Mouse (Mus musculus): ENCODE measurements around the gene Fam102a. TPM values are rescaled to one million over a fixed set of nuclear protein-coding genes. Genes with fewer than 3 reads are reported as not detected.

Gene Fam102a
- polyA plus RNA-seq (2021; fragmentation: Nextera tagmentation), result 24.3 and 34.4 TPM in 2 replicates
- long read RNA-seq, experiment 1, full-length matches to known transcripts, result 13 of 39 reads
- long read RNA-seq, experiment 1, partial matches to known transcripts, result 3 of 39 reads
- long read RNA-seq, experiment 1, other reads (novel, unspliced or antisense), result 23 of 39 reads
- long read RNA-seq, experiment 2, full-length matches to known transcripts, result 197 of 275 reads
- long read RNA-seq, experiment 2, partial matches to known transcripts, result 57 of 275 reads
- long read RNA-seq, experiment 2, other reads (novel, unspliced or antisense), result 21 of 275 reads

GRCm38 (mm10) chr2:32534733-32535471, at the start of gene Fam102a:
TSS of gene Fam102a (plus strand) at chr2:32535332.

GRCm38 (mm10) chr2:32570698-32571494, 35.8 kb downstream of the Fam102a start, which contains the start of gene Dpm2:
TSS of gene Dpm2 (plus strand) at chr2:32570858.

GRCm38 (mm10) chr2:32574497-32574896, 39.4 kb downstream of the Fam102a start, which contains the start of gene Pip5kl1:
TSS of gene Pip5kl1 (plus strand) at chr2:32574797.

GRCm38 (mm10) chr2:32575586-32576160, 40.5 kb downstream of the Fam102a start, which contains the start of gene 9430097D07Rik:
TSS of gene 9430097D07Rik (minus strand) at chr2:32575684.

GRCm38 (mm10) chr2:32586871-32587351, 51.8 kb downstream of the Fam102a start, which contains the start of gene St6galnac4:
TSS of gene St6galnac4 (plus strand) at chr2:32587095.

GRCm38 (mm10) chr2:32599409-32599808, 64.3 kb downstream of the Fam102a start, which contains the start of gene St6galnac6:
TSS of gene St6galnac6 (plus strand) at chr2:32599709.

Other genes starting within 250 kb of the Fam102a start
- gene Golga2, start 247.9 kb upstream of the Fam102a start, polyA plus RNA-seq (2021; fragmentation: Nextera tagmentation), result 17.8 and 22.2 TPM in 2 replicates
- 131 and 165 TPM in 2 replicates for gene Swi5, start 247.3 kb upstream of the Fam102a start, polyA plus RNA-seq (2021; fragmentation: Nextera tagmentation)
- 19.9 and 28.4 TPM in 2 replicates for gene Ciz1, start 183.0 kb upstream of the Fam102a start, polyA plus RNA-seq (2021; fragmentation: Nextera tagmentation)
- gene Dnm1, start 182.0 kb upstream of the Fam102a start, polyA plus RNA-seq (2021; fragmentation: Nextera tagmentation), result 198 and 300 TPM in 2 replicates
- 559 and 640 TPM in 2 replicates for gene 1110008P14Rik, start 153.4 kb upstream of the Fam102a start, polyA plus RNA-seq (2021; fragmentation: Nextera tagmentation)
- gene Lcn2, start 147.1 kb upstream of the Fam102a start, polyA plus RNA-seq (2021; fragmentation: Nextera tagmentation), result 0.21 and 0.65 TPM in 2 replicates
- gene Ptges2, start 139.4 kb upstream of the Fam102a start, polyA plus RNA-seq (2021; fragmentation: Nextera tagmentation), result 24.8 and 25.1 TPM in 2 replicates
- 2.0 and 3.3 TPM in 2 replicates for gene Naif1, start 84.9 kb upstream of the Fam102a start, polyA plus RNA-seq (2021; fragmentation: Nextera tagmentation)
- 27.1 and 32.0 TPM in 2 replicates for gene Slc25a25, start 83.9 kb upstream of the Fam102a start, polyA plus RNA-seq (2021; fragmentation: Nextera tagmentation)
- 150 and 152 TPM in 2 replicates for gene Dpm2, start 35.5 kb downstream of the Fam102a start, polyA plus RNA-seq (2021; fragmentation: Nextera tagmentation)
- 0.95 and 1.2 TPM in 2 replicates for gene Pip5kl1, start 39.5 kb downstream of the Fam102a start, polyA plus RNA-seq (2021; fragmentation: Nextera tagmentation)
- 0.25 and 0.26 TPM in 2 replicates for gene 9430097D07Rik, start 40.4 kb downstream of the Fam102a start, polyA plus RNA-seq (2021; fragmentation: Nextera tagmentation)
- gene St6galnac4, start 51.8 kb downstream of the Fam102a start, polyA plus RNA-seq (2021; fragmentation: Nextera tagmentation), result 36.2 and 41.8 TPM in 2 replicates
- gene St6galnac6, start 64.4 kb downstream of the Fam102a start, polyA plus RNA-seq (2021; fragmentation: Nextera tagmentation), result 10.3 and 11.1 TPM in 2 replicates
- 96.4 and 102 TPM in 2 replicates for gene Ak1, start 86.4 kb downstream of the Fam102a start, polyA plus RNA-seq (2021; fragmentation: Nextera tagmentation)
- 14.0 and 18.7 TPM in 2 replicates for gene Eng, start 111.3 kb downstream of the Fam102a start, polyA plus RNA-seq (2021; fragmentation: Nextera tagmentation)
- gene Fpgs, start 168.8 kb downstream of the Fam102a start, polyA plus RNA-seq (2021; fragmentation: Nextera tagmentation), result 6.2 and 6.9 TPM in 2 replicates
- gene Cdk9, start 177.7 kb downstream of the Fam102a start, polyA plus RNA-seq (2021; fragmentation: Nextera tagmentation), result 12.5 and 15.1 TPM in 2 replicates
- gene Sh2d3c, start 185.7 kb downstream of the Fam102a start, polyA plus RNA-seq (2021; fragmentation: Nextera tagmentation), result 21.5 and 27.3 TPM in 2 replicates
- 0.41 and 0.60 TPM in 2 replicates for gene 6330409D20Rik, start 205.7 kb downstream of the Fam102a start, polyA plus RNA-seq (2021; fragmentation: Nextera tagmentation)
- gene Tor2a, start 221.9 kb downstream of the Fam102a start, polyA plus RNA-seq (2021; fragmentation: Nextera tagmentation), result 49.3 and 49.8 TPM in 2 replicates
- 0.33 and 0.49 TPM in 2 replicates for gene Ttc16, start 240.3 kb downstream of the Fam102a start, polyA plus RNA-seq (2021; fragmentation: Nextera tagmentation)
- 7.0 and 7.9 TPM in 2 replicates for gene Ptrh1, start 240.5 kb downstream of the Fam102a start, polyA plus RNA-seq (2021; fragmentation: Nextera tagmentation)
- gene Cfap157, start 249.1 kb downstream of the Fam102a start, polyA plus RNA-seq (2021; fragmentation: Nextera tagmentation), result 0.60 and 1.1 TPM in 2 replicates